Comparison of ENCODE assay signal across 13 mouse cellular contexts in the genomic region with DNA sequence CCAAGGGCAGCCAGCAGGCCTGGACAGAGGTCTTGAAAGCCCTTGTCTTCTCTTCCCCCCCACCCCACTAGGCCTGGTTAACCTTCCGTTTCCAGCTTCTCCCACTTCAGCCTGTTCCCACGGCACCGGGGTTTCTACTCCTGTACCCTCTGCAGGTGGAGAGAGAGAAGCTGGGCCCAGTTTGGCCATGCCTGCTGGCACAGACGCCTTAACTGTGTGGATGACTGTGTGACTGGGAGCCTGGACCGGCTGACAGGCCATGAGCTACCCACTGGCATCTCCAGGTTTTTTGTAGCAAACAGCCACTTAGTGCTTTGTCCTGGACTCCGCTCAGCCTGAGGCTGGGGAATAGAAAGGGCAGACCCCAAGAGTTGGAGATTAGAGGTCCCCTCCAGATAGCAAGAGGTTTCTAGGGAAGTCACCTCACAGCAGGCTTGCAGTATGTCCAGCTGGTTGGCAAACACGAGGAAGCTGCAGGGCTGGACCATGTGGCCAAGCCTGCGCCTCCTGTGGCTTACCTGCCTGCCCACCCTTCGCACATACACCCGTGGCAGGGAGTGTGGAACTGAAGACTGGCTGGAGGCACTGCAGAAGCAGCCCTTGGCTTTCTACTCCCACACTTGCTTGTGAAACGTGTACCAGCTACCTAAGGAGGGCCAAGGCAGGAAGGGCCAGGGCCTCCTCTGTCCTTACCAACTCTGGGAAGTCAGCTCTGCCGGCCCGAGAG. TPM values are rescaled to one million over a fixed set of nuclear protein-coding genes. Genes with fewer than 3 reads are reported as not detected.
"Had no signal": no experiment of that assay in that cellular context is flagged by ENCODE, and none has a peak within 500 bp of the region (broad histone marks: within the 10 kb centered on the region; RNA-seq: fewer than 3 reads in every experiment).

No protein-coding gene starts in this region.

- DNase-seq: kidney, postnatal 14 days; lung, adult 2 months; lung, postnatal 36 days; right cerebral cortex, postnatal 14 days; thymus, adult 2 months; thymus, postnatal 25 days had no signal

- H3K4me1 ChIP-seq: liver, embryonic 15.5 days; stomach, embryonic 15.5 days had no signal

- H3K4me2 ChIP-seq: kidney, embryonic 15.5 days; liver, embryonic 11.5 days; liver, embryonic 15.5 days; stomach, embryonic 15.5 days had no signal

- H3K9ac ChIP-seq: kidney, embryonic 15.5 days; liver, embryonic 15.5 days; stomach, embryonic 15.5 days had no signal

- H3K27me3 ChIP-seq: kidney, embryonic 15.5 days; liver, embryonic 15.5 days; stomach, embryonic 15.5 days had no signal

- ATAC-seq: lung, postnatal 0 days had no signal

- H3K9me3 ChIP-seq: kidney, embryonic 15.5 days; limb, embryonic 10.5 days; liver, embryonic 15.5 days; stomach, embryonic 15.5 days had no signal

- H3K27ac ChIP-seq: kidney, embryonic 15.5 days; limb, embryonic 10.5 days; liver, embryonic 15.5 days; stomach, embryonic 15.5 days had no signal

- H3K4me3 ChIP-seq: kidney, embryonic 15.5 days; limb, embryonic 10.5 days; liver, embryonic 15.5 days; stomach, embryonic 15.5 days had no signal

RNA-seq across cellular contexts. Expression of gene A3galt2, which starts 3.0 kb away (rescaled TPM):
- total RNA-seq: megakaryocyte progenitor cell, adult 5-6 weeks had no signal
- polyA plus RNA-seq: liver, embryonic 15.5 days had no signal
